Mouse (Mus musculus): ENCODE measurements around the gene Ccar1. TPM values are rescaled to one million over a fixed set of nuclear protein-coding genes. Genes with fewer than 3 reads are reported as not detected.
"Not testable (repeated sequence)": the region's sequence is repeated elsewhere in the genome, so short reads cannot be mapped to it uniquely, and the experiment has no call there.

The Ccar1 gene
- polyA plus RNA-seq, 1 experiment from 2014 or later: 92.3 TPM

DNA sequence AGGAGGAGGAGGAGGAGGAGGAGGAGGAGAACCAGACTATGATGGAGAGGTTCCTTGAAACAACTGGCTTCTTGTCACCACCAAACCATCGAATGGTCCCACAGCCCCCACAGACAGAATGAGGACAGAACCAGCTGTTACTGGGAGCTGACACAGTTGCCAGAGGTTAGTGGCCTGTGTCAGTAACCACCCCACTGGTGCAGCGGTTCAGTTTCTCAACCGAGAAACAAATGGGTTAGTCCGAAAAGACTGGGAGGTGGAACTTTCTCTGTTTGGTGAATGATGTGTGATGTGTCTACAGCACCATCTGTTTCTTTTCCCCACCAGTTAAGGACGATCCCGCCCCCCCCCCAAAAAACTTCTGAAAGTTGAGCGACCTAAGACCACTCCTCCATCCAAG, 67.2 kb downstream of the Ccar1 start:
- peaks cover 8% of the 10 kb centered on the region for H3K27me3 ChIP-seq
- in situ Hi-C loops (cut with MboI; ENCODE audit: low pct_unique_long_range_greater_than_20kb): no loop called here
- TF ChIP-seq CTCF (IDR thresholded peaks at IDR 0.05): no peak
- ChIA-PET POLR2A (interaction anchor here (0.7 kb wide), 1 partner anchor 24 kb away, joined by 3 read pairs; no protein-coding TSS in a partner anchor), CTCF (no interaction called here)
- DNase-seq (ENCODE audit: low read depth, low spot score) (no peak), ATAC-seq (no peak)

- TF ChIP-seq CTCF (IDR thresholded peaks at IDR 0.05): no peak
- ChIA-PET POLR2A (no interaction called here), CTCF (interaction anchor here (1.3 kb wide), 1 partner anchor 23 kb away, joined by 3 read pairs; no protein-coding TSS in a partner anchor)
- DNase-seq (ENCODE audit: low read depth, low spot score) (no peak), ATAC-seq (no peak)
- H3K27me3 ChIP-seq: peaks cover 8% of the 10 kb centered on the region
- in situ Hi-C loops (cut with MboI; ENCODE audit: low pct_unique_long_range_greater_than_20kb): no loop called here
Observed at GRCm38 (mm10) chr10:62722701-62723100, 69.4 kb downstream of the Ccar1 start.

DNA sequence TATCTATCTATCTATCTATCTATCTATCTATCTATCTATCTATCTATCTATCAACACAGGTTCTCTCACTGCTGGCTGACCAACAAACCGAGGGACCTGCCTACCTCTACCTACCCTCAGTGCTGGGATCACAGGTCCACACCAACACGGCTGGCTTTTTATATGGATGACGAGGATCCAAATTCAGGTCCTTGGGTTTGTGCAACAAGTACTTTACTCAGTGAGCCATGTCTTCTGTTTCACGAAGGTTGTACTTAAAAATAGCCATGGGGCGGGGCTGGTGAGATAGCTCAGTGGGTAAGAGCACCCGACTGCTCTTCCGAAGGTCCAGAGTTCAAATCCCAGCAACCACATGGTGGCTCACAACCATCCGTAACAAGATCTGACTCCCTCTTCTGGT, 71.5 kb downstream of the Ccar1 start:
- ATAC-seq; H3K27me3 ChIP-seq; CTCF ChIA-PET; POLR2A ChIA-PET; DNase-seq (ENCODE audit: low read depth, low spot score); in situ Hi-C loops (cut with MboI; ENCODE audit: low pct_unique_long_range_greater_than_20kb): not testable (repeated sequence)

DNA sequence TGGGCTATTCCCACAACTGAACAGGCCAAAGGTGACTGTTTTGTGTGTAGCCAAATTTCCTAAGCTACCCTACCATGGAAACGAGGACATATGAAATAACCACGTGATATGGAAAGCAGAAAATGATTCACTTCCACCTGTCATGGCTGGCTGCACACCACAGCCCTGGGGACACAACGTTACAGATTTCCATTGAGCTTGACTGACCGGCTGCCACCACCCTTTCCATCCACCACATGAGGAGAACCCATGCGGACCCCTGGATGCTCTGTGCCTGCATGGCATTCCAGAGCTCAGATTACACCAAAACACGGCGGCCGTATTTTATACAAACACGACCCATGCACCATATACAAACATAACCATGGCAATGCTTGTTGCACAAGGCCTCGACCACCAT, 78.6 kb downstream of the Ccar1 start:
- ChIA-PET CTCF (no interaction called here), POLR2A (no interaction called here)
- no peaks in the 10 kb centered on the region for H3K27me3 ChIP-seq
- peak; percentile 42 for DNase-seq (ENCODE audit: low read depth, low spot score)
- no peak for TF ChIP-seq CTCF (IDR thresholded peaks at IDR 0.05)
- peak; percentile 57 for ATAC-seq
- in situ Hi-C loops (cut with MboI; ENCODE audit: low pct_unique_long_range_greater_than_20kb): no loop called here

- DNase-seq (ENCODE audit: low read depth, low spot score) (no peak), ATAC-seq (no peak)
- CTCF ChIA-PET: no interaction called here
- TF ChIP-seq CTCF (IDR thresholded peaks at IDR 0.05): no peak
- H3K27me3 ChIP-seq: peaks cover 6% of the 10 kb centered on the region
- in situ Hi-C loops (cut with MboI; ENCODE audit: low pct_unique_long_range_greater_than_20kb): no loop called here
- POLR2A ChIA-PET: no interaction called here
Observed at GRCm38 (mm10) chr10:62703579-62703978, 88.5 kb downstream of the Ccar1 start.

- no peak for TF ChIP-seq CTCF (IDR thresholded peaks at IDR 0.05)
- no peak for ATAC-seq
- no peak for DNase-seq (ENCODE audit: low read depth, low spot score)
- H3K27me3 ChIP-seq: peaks cover 13% of the 10 kb centered on the region
- ChIA-PET CTCF (no interaction called here), POLR2A (no interaction called here)
- in situ Hi-C loops (cut with MboI; ENCODE audit: low pct_unique_long_range_greater_than_20kb): no loop called here
Observed at GRCm38 (mm10) chr10:62702436-62702835, 89.7 kb downstream of the Ccar1 start.

Other genes starting within 250 kb of the Ccar1 start
- 66.2 TPM for gene Kif1bp, start 213.8 kb downstream of the Ccar1 start, polyA plus RNA-seq (2021)
- gene Ddx21, start 190.0 kb downstream of the Ccar1 start, polyA plus RNA-seq (2021): 54.4 TPM
- gene Ddx50, start 141.1 kb downstream of the Ccar1 start, polyA plus RNA-seq (2021): 85.3 TPM
- 0.06 TPM for gene Stox1, start 66.2 kb downstream of the Ccar1 start, polyA plus RNA-seq (2021)
- gene Tet1, start 116.7 kb upstream of the Ccar1 start, polyA plus RNA-seq (2021): 1.5 TPM
- 27.4 TPM for gene Slc25a16, start 128.3 kb upstream of the Ccar1 start, polyA plus RNA-seq (2021)
- 8.3 TPM for gene Dna2, start 154.7 kb upstream of the Ccar1 start, polyA plus RNA-seq (2021)
- 26.5 TPM for gene Rufy2, start 187.9 kb upstream of the Ccar1 start, polyA plus RNA-seq (2021)
- 47.3 TPM for gene Hnrnph3, start 231.9 kb upstream of the Ccar1 start, polyA plus RNA-seq (2021)
- 3.8 TPM for gene Pbld2, start 232.0 kb upstream of the Ccar1 start, polyA plus RNA-seq (2021)